Mouse (Mus musculus) left cerebral cortex, postnatal 10 days (tissue): Measurements from ENCODE around the gene Cat. TPM values are rescaled to one million over a fixed set of nuclear protein-coding genes. Genes with fewer than 3 reads are reported as not detected.
A peak's percentile ranks its signal among the peaks of the same experiment; 100 is the strongest.

Experiments
- DNase-seq, 2 experiments: peaks; one replicate each; pipeline ENCODE4 v3.0.0; 2021 to 2022; ENCODE audit warnings: low spot score in 2 of 2, mixed read lengths in 1 of 2; ENCODE audit errors: extremely low spot score in 1 of 2
- intact Hi-C: fragments of 180-260 bp; cut with DNase I; formaldehyde crosslinking; loops from one replicate; pipeline ENCODE4 v1.15.1; 2025
- total RNA-seq, 2 experiments: library from RNA; stranded (reverse); gene quantifications; 2 replicates each; pipeline ENCODE4 v1.2.3; 2021

The Cat gene
- total RNA-seq, 2 experiments from 2014 or later = 59.6 to 66.2 TPM

GRCm38 (mm10) chr2:103480240-103480639, 4.7 kb downstream of the Cat start:
- DNase-seq = no peak
- intact Hi-C loops = no loop called here

- intact Hi-C loops = no loop called here
- DNase-seq = no peak
Measured at GRCm38 (mm10) chr2:103478326-103478725, 6.6 kb downstream of the Cat start.

- intact Hi-C loops = no loop called here
- no peak for DNase-seq
Measured at GRCm38 (mm10) chr2:103477456-103477855, 7.5 kb downstream of the Cat start.

GRCm38 (mm10) chr2:103476657-103477056, 8.3 kb downstream of the Cat start:
- intact Hi-C loops = no loop called here
- DNase-seq = no peak

DNA sequence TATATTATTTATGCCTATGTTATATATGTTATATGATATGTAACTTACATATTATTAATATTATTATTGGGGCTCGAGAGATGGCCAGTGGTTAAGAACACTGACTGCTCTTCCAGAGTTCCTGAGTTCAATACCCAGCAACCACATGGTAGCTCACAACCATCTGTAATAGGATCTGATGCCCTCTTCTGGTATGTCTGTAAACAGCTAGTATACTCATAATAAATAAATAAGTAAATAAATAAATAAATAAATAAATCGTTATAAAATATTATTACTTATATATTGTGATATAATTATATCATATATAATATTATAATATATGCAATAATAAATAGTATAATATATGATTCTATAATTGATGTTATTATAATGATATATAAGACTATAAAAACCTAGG, 8.8 kb downstream of the Cat start:
- intact Hi-C loops = no loop called here
- no peak for DNase-seq

DNA sequence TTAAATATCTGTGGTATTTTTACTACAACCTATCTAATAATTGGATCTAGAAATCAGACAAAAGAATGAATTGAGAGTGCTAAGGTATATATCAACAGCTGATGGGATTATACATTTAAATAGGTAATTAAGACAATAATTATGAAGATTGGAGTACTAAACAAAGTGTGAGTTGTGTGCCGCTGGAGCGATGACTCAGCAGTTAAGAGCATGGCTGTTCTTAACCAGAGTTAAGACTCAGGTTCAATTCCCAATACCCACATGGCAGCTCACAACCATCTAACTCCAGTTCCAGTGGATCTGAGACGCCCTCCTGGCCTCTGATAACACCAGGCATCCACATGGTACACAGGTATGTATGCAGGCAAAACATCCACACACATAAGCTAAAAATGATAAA, 11.6 kb downstream of the Cat start:
- no peak for DNase-seq
- intact Hi-C loops = no loop called here

DNA sequence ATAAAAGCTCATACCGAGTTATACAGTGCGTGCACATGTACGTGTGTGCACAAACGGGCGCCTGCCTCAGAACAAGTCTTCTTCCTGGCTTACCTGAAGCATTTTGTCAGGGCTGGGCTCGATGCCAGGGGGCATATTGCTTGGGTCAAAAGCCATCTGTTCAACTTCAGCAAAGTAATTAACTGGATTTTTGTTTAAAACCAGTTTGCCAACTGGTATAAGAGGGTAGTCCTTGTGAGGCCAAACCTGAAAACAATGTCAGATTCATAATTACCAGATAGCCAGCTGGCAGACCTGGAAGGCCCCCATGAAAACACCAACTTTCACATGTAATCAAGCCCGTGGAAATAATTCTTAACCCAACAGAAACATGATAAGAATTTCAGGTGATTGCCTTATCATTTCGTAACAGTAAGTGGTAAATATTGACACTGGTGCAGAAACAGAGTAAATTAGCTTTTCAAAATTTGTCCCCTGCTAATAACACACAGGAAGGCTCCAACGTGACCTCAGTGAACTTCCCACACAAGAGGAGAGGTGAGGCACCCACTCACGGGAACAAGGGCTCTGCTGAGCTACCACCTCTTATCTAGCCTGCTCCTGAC, 17.9 kb downstream of the Cat start:
- intact Hi-C loops = no loop called here
- no peak for DNase-seq

DNA sequence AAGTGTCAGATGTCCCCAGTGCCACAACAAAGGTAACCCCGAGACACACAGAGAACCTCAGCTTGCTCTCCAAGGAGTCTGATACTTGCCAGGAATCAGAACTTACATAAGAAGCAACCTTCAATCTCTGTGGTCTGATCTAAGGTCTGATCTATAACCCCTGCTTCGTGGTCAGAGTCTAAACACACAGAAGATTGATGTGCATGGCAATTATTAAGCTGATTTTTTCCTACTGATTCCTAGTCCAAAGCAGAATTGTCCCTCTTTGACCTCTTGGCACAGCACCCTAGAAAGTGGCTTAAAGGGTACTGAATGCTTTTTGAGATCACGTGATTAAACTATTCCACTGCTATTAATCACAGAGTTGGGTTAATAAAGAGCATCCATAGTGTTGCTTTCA, 18.7 kb downstream of the Cat start:
- intact Hi-C loops = no loop called here

GRCm38 (mm10) chr2:103465429-103465828, 19.5 kb downstream of the Cat start:
- DNase-seq = no peak
- intact Hi-C loops = no loop called here

More for the DNA sequence above, 18.7 kb downstream of the Cat start:
- no peak for DNase-seq

GRCm38 (mm10) chr2:103464524-103464923, 20.4 kb downstream of the Cat start:
- no peak for DNase-seq
- intact Hi-C loops = no loop called here

DNA sequence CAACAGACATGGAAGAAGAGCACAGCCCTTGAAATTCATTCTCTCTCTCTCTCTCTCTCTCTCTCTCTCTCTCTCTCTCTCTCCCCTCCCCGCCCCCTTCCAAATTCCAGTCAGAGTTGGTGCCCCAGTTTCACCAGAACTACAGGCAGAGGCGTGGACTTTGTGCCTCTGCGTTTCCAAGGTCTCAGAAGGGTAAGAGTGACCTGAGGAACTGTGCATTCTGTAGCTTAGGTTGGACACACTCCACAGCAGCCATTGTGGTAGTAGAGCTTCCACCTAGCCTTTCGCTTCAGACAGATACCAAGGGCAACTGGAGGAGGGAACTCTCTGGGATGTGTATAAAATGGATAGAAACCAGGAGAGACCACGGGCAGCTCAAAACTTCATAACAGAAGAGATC, 22.2 kb downstream of the Cat start:
- DNase-seq = no peak
- intact Hi-C loops = no loop called here

GRCm38 (mm10) chr2:103461743-103462142, 23.2 kb downstream of the Cat start:
- intact Hi-C loops = no loop called here
- peak in 1 of 2 experiments; percentile 54 for DNase-seq

GRCm38 (mm10) chr2:103461210-103461609, 23.8 kb downstream of the Cat start:
- no peak for DNase-seq
- intact Hi-C loops = no loop called here

DNA sequence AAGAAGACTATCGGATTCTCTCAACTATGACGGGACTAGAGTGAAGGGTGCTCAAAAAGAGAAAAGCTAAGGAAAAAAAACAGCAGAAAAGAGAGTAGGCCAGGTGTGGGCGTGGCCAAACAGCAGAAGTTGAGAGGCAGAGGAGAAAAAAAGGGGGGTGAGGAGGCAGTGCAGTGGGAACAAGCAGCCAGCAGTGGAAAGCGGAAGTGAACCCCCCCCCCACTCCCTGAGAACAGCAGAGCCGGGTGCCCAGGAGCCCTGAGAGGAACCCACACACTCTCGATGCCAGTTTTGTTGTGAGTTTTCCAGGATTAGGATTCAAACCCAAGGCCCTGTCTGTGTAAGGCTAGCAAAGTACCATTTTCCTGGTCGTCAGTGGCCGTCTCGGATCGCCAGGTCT, 25.9 kb downstream of the Cat start:
- DNase-seq = no peak
- intact Hi-C loops = loop anchor here (10.0 kb wide), 1 partner anchor 266 kb away; no protein-coding TSS in a partner anchor

DNA sequence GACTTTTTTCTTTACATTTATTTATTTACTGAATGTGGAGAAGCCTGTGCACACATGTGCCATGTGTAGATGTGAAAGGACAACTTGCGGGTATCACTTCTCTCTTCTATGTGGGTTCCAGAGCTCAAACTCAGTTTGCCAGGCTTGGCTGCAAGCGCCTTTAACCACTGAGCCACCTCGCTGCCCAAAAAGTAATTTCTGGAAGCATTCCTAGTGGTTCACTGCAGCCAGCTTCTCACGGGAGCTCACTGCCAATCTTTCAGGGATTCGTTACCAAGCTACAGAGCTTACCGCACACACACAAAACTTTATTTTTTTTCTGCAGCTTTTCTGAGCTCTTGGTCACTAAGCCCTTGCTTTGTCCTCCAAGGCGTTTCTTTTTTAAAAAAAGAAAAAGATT, 27.3 kb downstream of the Cat start:
- intact Hi-C loops = loop anchor here (10.0 kb wide), 1 partner anchor 267 kb away; no protein-coding TSS in a partner anchor
- peak in 1 of 2 experiments; percentile 56 for DNase-seq

DNA sequence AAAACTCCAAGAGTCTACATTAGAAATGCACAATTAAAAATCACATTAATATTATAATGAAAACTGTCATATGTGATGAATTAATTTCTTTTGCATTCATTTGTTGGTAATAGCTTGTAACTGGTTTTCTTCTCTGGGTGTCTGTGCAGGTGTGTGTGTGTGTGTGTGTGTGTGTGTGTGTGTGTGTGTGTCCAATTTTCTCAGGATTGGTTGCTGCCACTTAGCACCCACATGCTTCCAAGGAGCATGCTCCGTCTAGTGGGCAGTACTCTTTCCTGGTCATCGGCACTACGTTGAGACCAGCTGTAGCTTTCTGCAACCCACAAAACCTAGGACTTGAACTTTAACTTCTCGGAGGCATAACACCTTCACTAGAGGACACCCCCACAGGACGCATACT, 27.9 kb downstream of the Cat start:
- intact Hi-C loops = loop anchor here (10.0 kb wide), 1 partner anchor 268 kb away; no protein-coding TSS in a partner anchor
- DNase-seq = no peak

- intact Hi-C loops = loop anchor here (1.0 to 10.0 kb wide), 2 partner anchors 91 to 268 kb away; no protein-coding TSS in a partner anchor
- peak; percentile 82 to 86 for DNase-seq
Measured at GRCm38 (mm10) chr2:103456646-103457045, 28.3 kb downstream of the Cat start.

- DNase-seq = no peak
- intact Hi-C loops = loop anchor here (1.0 to 10.0 kb wide), 2 partner anchors 92 to 269 kb away; no protein-coding TSS in a partner anchor
Measured at GRCm38 (mm10) chr2:103455748-103456147, 29.2 kb downstream of the Cat start.

GRCm38 (mm10) chr2:103452550-103452949, 32.4 kb downstream of the Cat start:
- intact Hi-C loops = loop anchor here (10.0 kb wide), 1 partner anchor 272 kb away; no protein-coding TSS in a partner anchor
- DNase-seq = no peak

- no peak for DNase-seq
- intact Hi-C loops = loop anchor here (10.0 kb wide), 1 partner anchor 275 kb away; no protein-coding TSS in a partner anchor
Measured at GRCm38 (mm10) chr2:103450267-103450666, 34.7 kb downstream of the Cat start.

GRCm38 (mm10) chr2:103449813-103450212, 35.1 kb downstream of the Cat start:
- no peak for DNase-seq
- intact Hi-C loops = loop anchor here (10.0 kb wide), 1 partner anchor 275 kb away; no protein-coding TSS in a partner anchor
